Comparison of ENCODE assay signal across 8 mouse cellular contexts in genomic region chr1:187609021-187609852, GRCm38 (mm10). TPM values are rescaled to one million over a fixed set of nuclear protein-coding genes. Genes with fewer than 3 reads are reported as not detected.
DNase-seq lines count a peak whose midpoint lies in the region; ATAC-seq and TF ChIP-seq lines count a peak whose summit lies in the region.

No protein-coding gene starts in this region.

- under 1% methylated on average over 72 of the region's 72 CpGs for WGBS in intestine, embryonic 15.5 days
- WGBS in liver, embryonic 14.5 days (ENCODE audit: insufficient replicate concordance), result 1% methylated on average over 72 of the region's 72 CpGs

- no peak overlapping the region for H3K27ac ChIP-seq in intestine, embryonic 15.5 days
- no peak overlapping the region for H3K27ac ChIP-seq in liver, embryonic 14.5 days

- H3K36me3 ChIP-seq in intestine, embryonic 15.5 days, result no peaks in the 10 kb centered on the region
- H3K36me3 ChIP-seq in liver, embryonic 14.5 days (replicated peaks; ENCODE audit: control insufficient read depth, insufficient read depth, low read depth), result no peaks in the 10 kb centered on the region
- no peaks in the 10 kb centered on the region for H3K36me3 ChIP-seq in splenic B cell, adult 2 months (ENCODE audit: control insufficient read depth, insufficient read depth, low read length, poor library complexity, severe bottlenecking)

- H3K27me3 ChIP-seq in intestine, embryonic 15.5 days (replicated peaks), result peaks cover 53% of the 10 kb centered on the region
- H3K27me3 ChIP-seq in liver, embryonic 14.5 days (ENCODE audit: control insufficient read depth, insufficient read depth, low read length), result peaks cover 58% of the 10 kb centered on the region
- H3K27me3 ChIP-seq in splenic B cell, adult 2 months (ENCODE audit: control insufficient read depth, insufficient read depth, low read length, poor library complexity, severe bottlenecking), result peaks cover 4% of the 10 kb centered on the region

- DNase-seq in cerebellum, adult 18-20 months, result peak; percentile 9 to 21
- no peak for DNase-seq in cerebellum, adult 11 months
- DNase-seq in adrenal gland, postnatal 14 days, result peak; percentile 63
- peak; percentile 45 for DNase-seq in forelimb bud, embryonic 11.5 days (ENCODE audit: low read depth, low spot score)
- no peak for DNase-seq in liver, embryonic 14.5 days (ENCODE audit: low read depth in 3 of 3, low spot score in 3 of 3)
- DNase-seq in splenic B cell, adult 2 months (ENCODE audit: low read depth, low spot score), result peak; percentile 23

- H3K9me3 ChIP-seq in intestine, embryonic 15.5 days, result no peaks in the 10 kb centered on the region
- no peaks in the 10 kb centered on the region for H3K9me3 ChIP-seq in liver, embryonic 14.5 days (ENCODE audit: control insufficient read depth, low read length)

- peak overlapping the region; percentile 98 for H3K4me2 ChIP-seq in intestine, embryonic 15.5 days (replicated peaks)
- H3K4me2 ChIP-seq in liver, embryonic 14.5 days (ENCODE audit: low read depth), result peak overlapping the region; percentile 59

- peak; percentile 43 for ATAC-seq in intestine, embryonic 15.5 days
- ATAC-seq in liver, embryonic 14.5 days (ENCODE audit: insufficient read depth), result no peak
- no peak for ATAC-seq in CD4-positive, CD25-positive, alpha-beta regulatory T cell, adult 4 months

- peak overlapping the region; percentile 47 for H3K4me3 ChIP-seq in intestine, embryonic 15.5 days (replicated peaks)
- peak overlapping the region in 1 of 2 experiments; percentile 37; a peak in 2 of 4 replicates for H3K4me3 ChIP-seq in liver, embryonic 14.5 days (ENCODE audit: insufficient read depth in 1 of 2, low read depth in 2 of 2, low read length in 2 of 2)

- H3K9ac ChIP-seq in intestine, embryonic 15.5 days, result peak overlapping the region; percentile 53
- H3K9ac ChIP-seq in liver, embryonic 14.5 days (replicated peaks), result no peak overlapping the region

- TF ChIP-seq CTCF in liver, embryonic 14.5 days (IDR thresholded peaks at IDR 0.05; ENCODE audit: low read depth), result no peak

- peaks cover 40% of the 10 kb centered on the region for H3K4me1 ChIP-seq in intestine, embryonic 15.5 days (replicated peaks)
- no peaks in the 10 kb centered on the region for H3K4me1 ChIP-seq in liver, embryonic 14.5 days (replicated peaks; ENCODE audit: control insufficient read depth in 2 of 2, insufficient read depth in 2 of 2, low read length in 1 of 2)

- TF ChIP-seq EP300 in liver, embryonic 14.5 days (IDR thresholded peaks at IDR 0.05; ENCODE audit: low read depth), result no peak

RNA-seq across cellular contexts. Expression of gene Esrrg, which starts 0.6 kb away (rescaled TPM):
- 11.5 and 17.7 TPM in 2 replicates for total RNA-seq in adrenal gland, postnatal 14 days (2021)
- polyA plus RNA-seq in intestine, embryonic 15.5 days (2015; fragmentation: Nextera tagmentation; extraction: Ambion mirVana), result 4.8 and 5.3 TPM in 2 replicates
- polyA plus RNA-seq in liver, embryonic 14.5 days (2012; rRNA removed), result 0.03 and 0.05 TPM in 2 replicates
- polyA plus RNA-seq in liver, embryonic 14.5 days (2014; fragmentation: Nextera tagmentation; extraction: Ambion mirVana), result 0.03 and 0.05 TPM in 2 replicates
- polyA plus RNA-seq in CD4-positive, CD25-positive, alpha-beta regulatory T cell, adult 4 months (2017; shearing (Covaris generic)), result not detected

Comparison
In these comparisons a context has a peak if more than half of its experiments do, and no peak if none do; other contexts are left out.
1. DNase-seq: peak in cerebellum, adult 18-20 months (2 of 2), adrenal gland, postnatal 14 days (single experiment), forelimb bud, embryonic 11.5 days (single experiment) and splenic B cell, adult 2 months (single experiment); none in cerebellum, adult 11 months (single experiment) and liver, embryonic 14.5 days (0 of 3).